Mouse (Mus musculus): ENCODE measurements at regions not wholly inside any gene's neighbourhood (a gene's known extent, or its start where the extent isn't known, plus 50 kb on each side); places are given as distances from the start of the nearest gene placed in this dataset.

- DNase-seq: no peak
These were observed 429.4 kb downstream of the Fut8 start for GRCm38 (mm10) chr12:77667151-77667874.

- DNase-seq: peak; percentile 24 to 66
These were observed 429.9 kb downstream of the Fut8 start for GRCm38 (mm10) chr12:77667875-77668204.

DNA sequence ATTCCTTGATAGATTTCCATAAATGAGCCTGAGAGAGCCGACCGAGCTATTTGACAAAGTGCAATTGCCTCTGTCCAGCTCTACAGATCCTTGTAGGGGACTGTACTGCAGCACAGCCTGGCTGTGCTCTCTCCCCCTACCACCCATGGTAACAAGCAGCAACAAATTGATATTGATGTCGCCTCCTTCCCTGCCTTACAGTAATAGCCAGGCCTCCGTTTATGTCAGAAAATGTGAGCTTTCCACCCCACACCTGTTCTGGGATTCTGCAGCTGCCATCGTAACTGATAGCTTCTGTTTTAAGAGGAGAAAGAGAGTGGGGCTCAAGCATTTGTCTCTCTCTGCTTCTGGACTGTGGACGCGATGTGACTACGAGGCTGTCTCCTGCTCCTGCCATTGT, 432.6 kb downstream of the Fut8 start:
- DNase-seq: no peak

- DNase-seq: no peak
These were observed 436.4 kb downstream of the Fut8 start for GRCm38 (mm10) chr12:77674352-77674751.

DNA sequence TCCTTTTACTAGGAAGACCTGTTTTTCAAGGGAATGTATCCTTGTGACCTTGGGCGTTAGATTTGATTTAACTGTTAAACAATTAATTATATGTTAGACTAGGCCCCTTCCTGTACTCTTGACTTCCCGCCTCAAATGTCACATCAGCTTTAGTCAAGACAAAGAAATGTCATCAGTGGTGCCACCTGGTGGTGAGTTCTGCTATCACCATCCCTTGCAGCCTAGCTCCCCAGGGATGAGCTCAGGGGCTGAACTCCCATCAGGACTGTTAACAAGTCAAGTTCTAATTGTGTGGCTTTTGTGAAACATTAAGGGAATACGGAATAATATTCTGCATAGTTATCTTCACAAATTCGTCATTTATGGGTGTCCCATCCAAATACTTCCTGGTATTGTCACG, 436.8 kb downstream of the Fut8 start:
- DNase-seq: peak in 1 of 2 experiments; percentile 16

- no peak for DNase-seq
These were observed 440.1 kb downstream of the Fut8 start for GRCm38 (mm10) chr12:77678040-77678439.

- DNase-seq: no peak
These were observed 456.2 kb downstream of the Fut8 start for GRCm38 (mm10) chr12:77694101-77694500.

DNA sequence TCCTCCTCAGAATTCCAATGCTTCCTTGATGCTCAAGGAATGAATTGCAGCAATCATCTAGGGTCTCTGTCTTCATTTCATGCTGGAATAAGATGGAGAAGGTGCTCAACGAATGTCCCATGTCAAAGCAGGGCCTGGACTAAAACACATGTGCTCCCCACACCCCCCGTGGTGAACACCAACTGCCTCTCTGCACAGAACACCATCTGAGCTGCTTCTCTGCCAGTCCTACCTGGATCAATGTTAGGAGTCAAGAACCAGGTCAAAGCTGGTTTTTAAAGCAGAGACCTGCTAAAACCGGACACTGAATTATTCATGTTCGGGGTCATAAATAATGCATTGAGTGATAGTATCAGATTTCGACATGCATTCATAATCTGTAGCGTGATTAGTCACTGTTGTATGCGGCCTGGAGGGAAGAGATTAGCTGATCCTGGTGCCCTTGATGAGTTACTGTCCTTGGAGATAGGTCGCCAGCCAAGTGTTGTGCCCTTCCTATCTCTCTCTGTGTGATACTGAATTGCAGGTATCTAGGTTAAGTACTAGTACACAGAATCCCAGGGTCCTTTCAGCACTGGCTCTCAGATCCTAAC, 458.2 kb downstream of the Fut8 start:
- peak in 1 of 2 experiments; percentile 6 for DNase-seq

DNA sequence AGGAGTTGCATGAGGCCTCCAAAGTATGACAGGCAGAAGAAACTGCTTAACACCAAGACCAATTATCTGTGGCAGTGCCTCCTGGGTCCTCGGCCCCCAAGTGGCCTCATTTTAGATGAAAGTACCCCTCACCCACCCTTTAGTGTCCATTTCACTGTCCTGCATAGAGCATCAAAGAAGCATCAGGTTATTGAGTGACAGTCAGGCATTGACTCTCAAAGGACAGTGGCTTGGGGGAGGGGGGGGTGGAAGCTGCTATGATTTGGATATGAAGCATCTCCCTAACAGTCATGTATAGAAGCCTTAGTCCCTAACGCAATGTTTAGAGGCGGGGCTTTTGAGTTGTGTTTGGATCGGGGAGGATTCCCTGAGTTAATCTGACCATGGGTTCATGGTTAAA, 458.7 kb downstream of the Fut8 start:
- no peak for DNase-seq

DNA sequence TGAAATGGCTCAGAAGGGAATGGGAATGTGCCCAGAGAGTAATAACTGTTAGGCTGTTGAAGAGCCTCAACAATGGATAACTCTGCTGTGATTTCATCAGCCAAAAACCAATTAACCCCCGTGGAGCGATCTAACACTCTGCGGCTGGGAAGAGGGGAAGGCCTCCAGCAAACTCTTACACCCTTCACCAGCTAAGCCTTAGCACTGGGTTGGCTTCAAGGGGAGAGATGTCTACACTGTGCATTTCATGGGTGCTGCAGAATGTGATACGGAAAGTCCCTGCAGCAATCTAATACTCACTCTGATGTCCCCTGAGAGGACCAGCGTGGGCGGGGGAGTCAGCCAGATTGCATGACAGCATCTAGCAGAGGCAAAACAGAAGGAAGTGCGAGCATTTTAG, 460.2 kb downstream of the Fut8 start:
- no peak for DNase-seq

DNA sequence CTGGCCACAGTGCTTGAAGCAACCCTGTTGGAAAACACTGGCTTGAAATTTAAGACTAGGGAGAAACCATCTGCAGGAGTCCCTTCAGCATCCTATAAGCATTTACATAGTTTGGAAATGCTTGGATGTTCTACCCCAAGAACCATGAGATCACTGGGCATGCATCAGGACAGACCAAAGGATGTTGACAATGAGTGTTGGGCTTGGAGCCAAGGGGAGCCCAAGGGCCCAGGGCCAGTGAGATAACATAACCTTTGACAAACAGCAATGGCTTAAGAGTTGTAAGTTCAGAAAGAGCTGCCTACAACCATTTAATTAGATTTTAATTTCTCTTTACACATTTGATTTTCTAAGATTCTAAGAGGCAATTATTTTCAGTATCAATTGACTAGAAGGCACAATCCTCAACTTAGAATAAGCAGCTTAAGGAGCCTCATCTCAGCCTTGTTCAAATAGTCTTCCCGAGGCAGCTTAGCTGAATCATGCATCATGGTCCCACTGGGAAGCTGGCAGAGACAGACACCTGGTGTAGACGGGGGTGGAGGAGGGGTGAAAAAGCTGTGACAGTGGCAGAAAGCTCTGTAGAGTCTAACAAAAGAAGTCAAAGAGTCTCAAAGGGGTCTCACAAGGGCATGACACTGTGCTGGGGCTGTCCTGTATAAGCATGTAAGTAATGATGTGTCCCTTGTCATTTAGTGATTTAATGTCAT, 462.1 kb downstream of the Fut8 start:
- DNase-seq: no peak

- DNase-seq: no peak
These were observed 477.6 kb downstream of the Fut8 start for GRCm38 (mm10) chr12:77715506-77715905.

GRCm38 (mm10) chr12:77715979-77716378, 478.1 kb downstream of the Fut8 start:
- no peak for DNase-seq

- DNase-seq: no peak
These were observed 466.3 kb upstream of the Gm6657 start for GRCm38 (mm10) chr12:77727766-77728165.

- DNase-seq: no peak
These were observed 454.8 kb upstream of the Gm6657 start for GRCm38 (mm10) chr12:77739047-77739760.

GRCm38 (mm10) chr12:77742716-77743115, 451.3 kb upstream of the Gm6657 start:
- peak in 1 of 2 experiments; percentile 26 for DNase-seq

- no peak for DNase-seq
These were observed 444.5 kb upstream of the Gm6657 start for GRCm38 (mm10) chr12:77749438-77750007.

GRCm38 (mm10) chr12:77752181-77752580, 441.9 kb upstream of the Gm6657 start:
- no peak for DNase-seq

- no peak for DNase-seq
These were observed 438.0 kb upstream of the Gm6657 start for GRCm38 (mm10) chr12:77756021-77756420.

DNA sequence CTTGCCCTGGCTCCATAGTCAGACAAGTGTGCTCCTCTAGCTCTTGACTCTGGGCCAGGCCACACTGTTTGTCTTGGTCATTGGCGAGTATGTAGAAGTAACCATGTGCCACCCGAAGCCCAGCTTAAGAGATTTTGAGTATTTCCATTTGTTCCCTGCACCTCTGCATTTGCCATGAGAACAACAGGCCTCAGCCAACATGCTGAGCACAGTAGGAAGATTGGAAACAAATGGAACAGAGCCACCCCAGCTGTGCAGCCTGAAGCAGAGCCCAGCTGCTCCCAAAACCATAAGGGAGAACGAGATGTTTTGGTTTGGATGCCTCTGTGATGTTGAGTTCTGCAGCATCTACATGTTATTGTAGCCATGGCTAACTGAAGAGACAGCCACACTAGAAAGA, 433.1 kb upstream of the Gm6657 start:
- no peak for DNase-seq

DNA sequence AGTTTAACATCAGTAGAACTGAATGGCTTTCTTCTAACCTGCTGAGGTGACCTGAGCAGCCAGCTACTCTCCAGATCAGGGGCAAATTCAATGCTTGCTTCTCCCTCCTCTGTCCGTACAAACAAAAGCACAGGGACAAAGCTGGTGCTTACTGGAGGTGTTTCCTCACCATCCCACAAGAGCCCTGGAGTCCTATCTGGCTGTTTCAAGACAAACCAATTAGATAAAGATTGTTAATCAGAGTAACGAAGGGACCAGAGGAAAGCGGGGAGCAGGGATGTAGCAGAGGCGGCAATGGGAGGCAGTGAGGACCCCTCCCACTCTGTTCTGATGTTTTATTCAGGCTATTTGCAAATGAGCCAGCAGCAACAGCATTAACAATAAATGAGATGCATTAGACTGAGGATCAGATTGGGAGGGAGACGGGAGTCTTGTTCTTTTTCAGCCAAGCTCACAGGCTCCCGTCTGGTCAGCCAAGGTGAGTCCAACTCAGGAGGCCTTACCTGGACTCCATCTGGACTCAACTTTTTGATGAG, 418.0 kb upstream of the Gm6657 start:
- DNase-seq: no peak

DNA sequence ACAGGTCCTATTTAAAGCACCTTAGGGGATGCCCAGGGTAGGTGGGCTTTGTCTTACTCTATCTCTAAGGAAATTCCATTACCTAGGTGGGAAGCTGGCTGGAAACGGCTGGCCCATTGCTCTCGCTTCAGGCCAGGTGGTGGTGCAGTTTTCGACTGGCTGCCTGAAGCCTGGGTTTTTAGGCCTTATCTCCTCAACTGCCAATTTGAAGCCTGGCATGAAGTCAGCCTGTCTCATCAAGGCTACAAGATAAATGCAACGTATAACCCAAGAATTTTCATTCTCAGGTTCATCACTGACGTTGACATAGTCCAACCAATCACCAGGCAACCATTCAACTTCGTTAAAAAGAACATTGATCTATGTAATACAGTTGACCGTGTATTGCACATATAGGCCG, 417.3 kb upstream of the Gm6657 start:
- no peak for DNase-seq

Measured in kidney, adult 8-10 months (tissue).